Mouse (Mus musculus) thymus, postnatal 4 days (tissue): Measurements from ENCODE around the gene Klhl9.
A peak's percentile ranks its signal among the peaks of the same experiment; 100 is the strongest.

Source experiments
- DNase-seq: peaks from one replicate; pipeline ENCODE4 v3.0.0; 2021

Gene Klhl9

GRCm38 (mm10) chr4:88714281-88714680, 8.0 kb downstream of the Klhl9 start:
- DNase-seq: no peak

DNA sequence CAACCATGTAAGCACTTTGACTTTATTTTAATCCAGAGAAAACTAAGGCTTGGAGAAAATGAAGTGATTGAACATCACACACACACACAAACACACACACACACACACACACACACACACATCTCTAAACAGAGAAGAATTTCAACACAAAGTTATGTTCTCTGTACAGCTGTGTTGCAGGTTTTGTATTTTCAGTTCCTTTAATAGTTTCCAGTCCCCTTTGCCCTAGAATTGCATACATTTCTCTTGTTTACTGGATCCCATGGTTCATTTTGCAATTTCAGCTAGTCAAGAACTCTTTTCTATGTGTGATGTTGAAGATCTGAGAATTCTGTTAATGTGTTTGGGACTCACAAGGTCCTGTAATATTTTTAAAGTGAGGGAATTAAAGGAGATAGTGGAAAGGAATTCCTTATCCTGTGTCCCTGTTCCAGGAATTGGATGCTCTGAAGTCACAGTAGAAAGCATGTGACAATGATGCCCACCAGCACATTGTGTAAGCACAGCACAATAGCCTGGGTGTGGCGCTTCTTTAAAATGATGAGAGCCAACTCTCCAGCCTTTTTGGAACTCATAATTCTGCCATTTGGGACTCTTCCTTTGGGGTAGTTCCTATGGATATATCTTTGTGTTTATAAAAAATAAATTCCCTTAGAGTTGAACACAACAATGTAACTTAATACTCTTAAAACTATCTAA, 15.0 kb downstream of the Klhl9 start:
- DNase-seq: no peak

- DNase-seq: no peak
Measured at GRCm38 (mm10) chr4:88705924-88706323, 16.3 kb downstream of the Klhl9 start.

GRCm38 (mm10) chr4:88699301-88699700, 23.0 kb downstream of the Klhl9 start:
- no peak for DNase-seq

DNA sequence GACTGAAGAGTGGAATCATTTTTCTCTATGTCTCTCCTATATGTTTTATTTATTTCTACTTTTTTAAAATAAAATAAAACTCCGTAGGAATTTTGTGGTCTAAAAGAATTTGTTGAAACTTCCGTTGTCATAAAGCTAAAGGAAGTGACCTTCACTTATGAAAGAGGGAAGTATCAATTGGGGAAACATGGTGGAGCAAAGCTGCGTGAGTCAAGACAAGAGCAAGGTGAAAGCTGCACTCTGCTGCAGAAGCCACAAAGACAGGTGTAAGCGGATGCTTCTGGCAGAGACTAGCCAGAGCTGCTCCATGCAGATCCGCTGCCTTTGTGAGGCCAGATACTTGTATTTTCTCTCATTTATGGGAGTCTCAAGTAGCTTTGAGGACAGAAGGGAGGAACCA, 23.5 kb downstream of the Klhl9 start:
- DNase-seq: no peak

DNA sequence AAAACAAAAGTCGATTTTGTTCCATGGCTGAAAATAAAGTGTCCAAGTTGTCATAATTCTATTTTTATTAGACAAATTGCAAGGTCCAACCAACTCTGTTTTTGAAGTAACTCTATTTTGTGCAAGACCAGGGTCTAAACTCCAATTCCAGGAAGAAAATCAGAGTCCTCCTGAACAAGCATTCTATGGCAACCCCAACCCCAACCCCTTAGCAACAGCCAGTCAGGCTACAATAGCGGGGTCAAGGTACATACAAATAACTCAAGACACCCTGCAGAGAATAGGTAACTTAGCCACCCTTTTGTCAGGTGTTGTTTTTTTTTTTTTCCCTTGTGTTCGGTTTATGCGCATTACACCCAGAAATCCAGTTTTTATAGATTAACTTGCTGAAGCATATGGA, 24.5 kb downstream of the Klhl9 start:
- no peak for DNase-seq

GRCm38 (mm10) chr4:88697108-88697507, 25.2 kb downstream of the Klhl9 start:
- no peak for DNase-seq

DNA sequence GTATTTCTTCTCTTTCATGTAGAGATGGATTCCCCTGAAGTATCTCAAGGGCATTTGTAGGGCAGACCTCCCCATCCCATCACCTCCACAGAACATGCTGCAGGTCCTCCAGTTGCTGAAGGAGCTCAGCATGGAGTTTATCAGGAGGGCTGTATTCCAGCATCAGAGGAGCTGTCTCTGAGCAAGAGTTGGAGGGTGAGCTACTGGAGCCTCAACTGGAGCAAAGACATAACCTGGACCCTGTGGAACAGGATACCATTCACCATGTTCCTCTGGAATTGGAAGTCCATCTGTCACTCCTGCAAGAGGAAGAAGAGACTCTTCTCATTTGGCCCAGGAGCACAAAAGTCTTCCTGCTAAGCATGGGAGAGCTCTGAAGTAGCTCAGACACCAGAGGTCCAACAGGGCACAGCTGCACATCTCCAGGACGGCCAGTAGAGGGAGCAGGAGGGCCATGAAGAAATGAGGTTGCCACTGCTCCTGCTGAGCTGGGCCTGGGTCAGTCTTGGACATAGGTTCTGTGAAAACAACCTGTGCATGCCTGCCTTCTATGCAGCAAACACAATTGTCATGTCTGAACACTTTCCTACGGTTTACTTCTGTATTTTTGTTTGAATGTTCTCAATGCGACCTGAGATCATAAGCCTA, 25.9 kb downstream of the Klhl9 start:
- peak; percentile 83 for DNase-seq

GRCm38 (mm10) chr4:88693392-88693791, 28.9 kb downstream of the Klhl9 start:
- no peak for DNase-seq

GRCm38 (mm10) chr4:88692537-88692936, 29.7 kb downstream of the Klhl9 start:
- DNase-seq: no peak

- DNase-seq: no peak
Measured at GRCm38 (mm10) chr4:88691259-88691658, 31.0 kb downstream of the Klhl9 start, which contains the start of gene Ifnab. Gene Ifnab, minus strand, starts transcription at chr4:88691359.

DNA sequence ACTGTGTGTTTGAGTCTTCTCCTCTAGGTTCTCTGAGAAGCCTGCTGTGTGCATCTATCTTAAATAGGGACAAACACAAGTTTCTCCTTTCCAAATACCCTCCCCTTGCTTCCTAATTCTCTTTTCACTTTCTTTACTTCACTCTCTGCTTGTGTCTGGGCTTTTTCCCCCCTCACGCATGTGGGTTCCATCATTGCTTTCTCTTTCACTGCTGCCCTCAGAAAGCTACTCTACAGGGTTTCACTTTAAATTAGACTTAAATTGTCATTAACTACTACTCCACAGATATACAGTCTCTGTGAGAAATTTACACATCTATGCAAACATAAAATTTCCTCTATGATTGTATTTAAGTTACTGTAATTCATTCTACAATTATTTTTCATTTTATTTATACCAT, 38.5 kb downstream of the Klhl9 start, which contains the start of gene Ifna2:
Gene Ifna2, minus strand, starts transcription at position 101 of the 400 bp plus-strand sequence.
- DNase-seq: no peak

- DNase-seq: no peak
Measured at GRCm38 (mm10) chr4:88681353-88681752, 40.9 kb downstream of the Klhl9 start.

GRCm38 (mm10) chr4:88680362-88680761, 41.9 kb downstream of the Klhl9 start:
- DNase-seq: peak; percentile 53

DNA sequence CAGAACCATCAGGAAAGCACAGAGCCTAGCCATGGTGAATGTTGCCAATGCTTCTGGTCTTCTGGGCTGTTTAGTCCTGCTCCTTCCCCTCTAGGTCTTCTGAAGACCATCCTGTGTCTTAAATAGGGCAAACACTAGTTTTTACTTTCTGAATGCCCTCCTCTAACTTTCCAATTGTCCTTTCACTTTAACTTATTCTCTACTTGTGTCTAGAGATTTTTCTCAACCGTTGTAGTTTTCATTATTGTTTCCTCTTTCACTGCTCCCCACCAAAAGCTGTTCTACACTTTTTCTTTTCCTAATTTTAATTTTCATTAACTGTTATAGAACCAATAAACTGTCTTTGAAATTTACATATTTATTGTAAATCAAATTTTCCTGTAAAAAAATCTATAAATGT, 45.4 kb downstream of the Klhl9 start, which contains the start of gene Ifna16:
Gene Ifna16, minus strand, starts transcription at position 101 of the 400 bp plus-strand sequence.
- no peak for DNase-seq
